Mouse (Mus musculus): ENCODE results near the gene Vmn1r112.
"Not testable (repeated sequence)": the region's sequence is repeated elsewhere in the genome, so short reads cannot be mapped to it uniquely, and the experiment has no call there.

Vmn1r112 gene

GRCm38 (mm10) chr7:20770885-20771284 is at the start of gene Vmn1r112:
Gene Vmn1r112 (plus strand): TSS chr7:20771185.
- DNase-seq (ENCODE audit: low spot score in 2 of 2) = not testable (repeated sequence)

GRCm38 (mm10) chr7:20730524-20730923 is 40.5 kb upstream of the Vmn1r112 start, which contains the start of gene Gm10668:
Gene Gm10668 (minus strand): TSS chr7:20730624.
- DNase-seq (ENCODE audit: low spot score in 2 of 2) = not testable (repeated sequence)

GRCm38 (mm10) chr7:20786985-20787384 is 16.0 kb downstream of the Vmn1r112 start, which contains the start of gene Vmn1r113:
Gene Vmn1r113 (plus strand): TSS chr7:20787285.
- DNase-seq (ENCODE audit: low spot score in 2 of 2) = not testable (repeated sequence)

- not testable (repeated sequence) for DNase-seq (ENCODE audit: low spot score in 2 of 2)
Measured at GRCm38 (mm10) chr7:20812086-20812485, 41.1 kb downstream of the Vmn1r112 start, which contains the start of gene Vmn1r114. Gene Vmn1r114 (minus strand): TSS chr7:20812186.
